Mouse (Mus musculus): Measurements from ENCODE around the gene Gpsm1. TPM values are rescaled to one million over a fixed set of nuclear protein-coding genes. Genes with fewer than 3 reads are reported as not detected.
A peak's percentile ranks its signal among the peaks of the same experiment; 100 is the strongest.
"Not testable (repeated sequence)": the region's sequence is repeated elsewhere in the genome, so short reads cannot be mapped to it uniquely, and the experiment has no call there.

Gpsm1 gene
- polyA plus RNA-seq, 1 experiment from 2014 or later = 74.1 TPM

- 90% methylated on average over 13 of the region's 13 CpGs for WGBS
- no peak overlapping the region for H3K4me3 ChIP-seq (replicated peaks)
- H3K27ac ChIP-seq = no peak overlapping the region
- H3K4me2 ChIP-seq = no peak overlapping the region
- no peaks in the 10 kb centered on the region for H3K9me3 ChIP-seq
- no peak for ATAC-seq (ENCODE audit: insufficient number of reproducible peaks, insufficient read depth, low FRiP score, low TSS enrichment, low read depth)
- H3K9ac ChIP-seq (replicated peaks) = no peak overlapping the region
- H3K27me3 ChIP-seq = no peaks in the 10 kb centered on the region
- H3K4me1 ChIP-seq (replicated peaks) = no peaks in the 10 kb centered on the region
- H3K36me3 ChIP-seq = peaks cover 14% of the 10 kb centered on the region; the same call in 1 of the 2 replicates
These were observed 43.5 kb downstream of the Gpsm1 start for GRCm38 (mm10) chr2:26358667-26359320.

GRCm38 (mm10) chr2:26359983-26360382 lies 44.7 kb downstream of the Gpsm1 start:
- no peaks in the 10 kb centered on the region for H3K9me3 ChIP-seq
- no peak overlapping the region for H3K9ac ChIP-seq (replicated peaks)
- H3K27me3 ChIP-seq = no peaks in the 10 kb centered on the region
- no peak for ATAC-seq (ENCODE audit: insufficient number of reproducible peaks, insufficient read depth, low FRiP score, low TSS enrichment, low read depth)
- no peak overlapping the region for H3K4me2 ChIP-seq
- H3K27ac ChIP-seq = no peak overlapping the region
- 85% methylated on average over 6 of the region's 6 CpGs for WGBS
- peaks cover 26% of the 10 kb centered on the region for H3K36me3 ChIP-seq
- no peak overlapping the region for H3K4me3 ChIP-seq (replicated peaks)
- H3K4me1 ChIP-seq (replicated peaks) = no peaks in the 10 kb centered on the region

GRCm38 (mm10) chr2:26360772-26361171 lies 45.5 kb downstream of the Gpsm1 start, which contains the start of gene Card9:
Gene Card9, minus strand, starts transcription at chr2:26360918.
- no peaks in the 10 kb centered on the region for H3K9me3 ChIP-seq
- no peak within 1 kb of the TSS for H3K4me2 ChIP-seq
- 53% methylated on average over 3 of the region's 3 CpGs for WGBS
- no peak within 1 kb of the TSS for H3K9ac ChIP-seq (replicated peaks)
- ATAC-seq (ENCODE audit: insufficient number of reproducible peaks, insufficient read depth, low FRiP score, low TSS enrichment, low read depth) = no peak
- H3K4me3 ChIP-seq (replicated peaks) = no peak within 1 kb of the TSS
- peaks cover 34% of the 10 kb centered on the region for H3K36me3 ChIP-seq
- H3K4me1 ChIP-seq (replicated peaks) = no peaks in the 10 kb centered on the region
- no peaks in the 10 kb centered on the region for H3K27me3 ChIP-seq
- no peak within 1 kb of the TSS for H3K27ac ChIP-seq

GRCm38 (mm10) chr2:26362991-26363390 lies 47.7 kb downstream of the Gpsm1 start:
- H3K9ac ChIP-seq (replicated peaks) = no peak overlapping the region
- peaks cover 56% of the 10 kb centered on the region for H3K36me3 ChIP-seq
- H3K27ac ChIP-seq = no peak overlapping the region
- H3K4me3 ChIP-seq (replicated peaks) = no peak overlapping the region
- no peak for ATAC-seq (ENCODE audit: insufficient number of reproducible peaks, insufficient read depth, low FRiP score, low TSS enrichment, low read depth)
- 82% methylated on average over 5 of the region's 5 CpGs for WGBS
- H3K4me1 ChIP-seq (replicated peaks) = no peaks in the 10 kb centered on the region
- no peaks in the 10 kb centered on the region for H3K27me3 ChIP-seq
- H3K9me3 ChIP-seq = no peaks in the 10 kb centered on the region
- H3K4me2 ChIP-seq = no peak overlapping the region

- no peak for ATAC-seq (ENCODE audit: insufficient number of reproducible peaks, insufficient read depth, low FRiP score, low TSS enrichment, low read depth)
- 81% methylated on average over 5 of the region's 5 CpGs for WGBS
- Histone ChIP-seq H3K27ac (no peak overlapping the region), H3K27me3 (no peaks in the 10 kb centered on the region), H3K9ac (replicated peaks) (no peak overlapping the region), H3K4me3 (replicated peaks) (no peak overlapping the region), H3K4me2 (no peak overlapping the region), H3K9me3 (no peaks in the 10 kb centered on the region), H3K36me3 (peaks cover 61% of the 10 kb centered on the region), H3K4me1 (replicated peaks) (no peaks in the 10 kb centered on the region)
These were observed 48.2 kb downstream of the Gpsm1 start for GRCm38 (mm10) chr2:26363481-26363880.

- no peak for ATAC-seq (ENCODE audit: insufficient number of reproducible peaks, insufficient read depth, low FRiP score, low TSS enrichment, low read depth)
These were observed 49.6 kb downstream of the Gpsm1 start for GRCm38 (mm10) chr2:26364738-26365465.

GRCm38 (mm10) chr2:26367911-26368310 lies 52.6 kb downstream of the Gpsm1 start:
- H3K36me3 ChIP-seq = peaks cover 98% of the 10 kb centered on the region
- H3K4me3 ChIP-seq (replicated peaks) = no peak overlapping the region
- ATAC-seq (ENCODE audit: insufficient number of reproducible peaks, insufficient read depth, low FRiP score, low TSS enrichment, low read depth) = no peak
- H3K4me2 ChIP-seq = no peak overlapping the region
- no peaks in the 10 kb centered on the region for H3K27me3 ChIP-seq
- no peaks in the 10 kb centered on the region for H3K4me1 ChIP-seq (replicated peaks)
- H3K9me3 ChIP-seq = no peaks in the 10 kb centered on the region
- no peak overlapping the region for H3K27ac ChIP-seq
- 93% methylated on average over 6 of the region's 6 CpGs for WGBS
- no peak overlapping the region for H3K9ac ChIP-seq (replicated peaks)

More at GRCm38 (mm10) chr2:26364738-26365465, 49.6 kb downstream of the Gpsm1 start:
- no peak overlapping the region for H3K9ac ChIP-seq (replicated peaks)
- no peaks in the 10 kb centered on the region for H3K27me3 ChIP-seq
- no peaks in the 10 kb centered on the region for H3K9me3 ChIP-seq
- WGBS = 88% methylated on average over 10 of the region's 10 CpGs
- H3K4me2 ChIP-seq = no peak overlapping the region
- H3K27ac ChIP-seq = no peak overlapping the region
- peaks cover 76% of the 10 kb centered on the region for H3K36me3 ChIP-seq
- no peaks in the 10 kb centered on the region for H3K4me1 ChIP-seq (replicated peaks)
- H3K4me3 ChIP-seq (replicated peaks) = no peak overlapping the region

- no peak overlapping the region for H3K4me2 ChIP-seq
- 80% methylated on average over 1 of the region's 1 CpGs for WGBS
- H3K36me3 ChIP-seq = peaks cover 99% of the 10 kb centered on the region
- no peaks in the 10 kb centered on the region for H3K9me3 ChIP-seq
- H3K9ac ChIP-seq (replicated peaks) = no peak overlapping the region
- ATAC-seq (ENCODE audit: insufficient number of reproducible peaks, insufficient read depth, low FRiP score, low TSS enrichment, low read depth) = no peak
- H3K27me3 ChIP-seq = no peaks in the 10 kb centered on the region
- H3K4me3 ChIP-seq (replicated peaks) = no peak overlapping the region
- no peaks in the 10 kb centered on the region for H3K4me1 ChIP-seq (replicated peaks)
- no peak overlapping the region for H3K27ac ChIP-seq
These were observed 53.3 kb downstream of the Gpsm1 start for GRCm38 (mm10) chr2:26368572-26368971.

- 95% methylated on average over 8 of the region's 8 CpGs for WGBS
- Histone ChIP-seq H3K9ac (replicated peaks) (no peak overlapping the region), H3K36me3 (peaks cover 99% of the 10 kb centered on the region), H3K4me2 (no peak overlapping the region), H3K27me3 (no peaks in the 10 kb centered on the region), H3K4me3 (replicated peaks) (no peak overlapping the region), H3K27ac (no peak overlapping the region), H3K9me3 (no peaks in the 10 kb centered on the region), H3K4me1 (replicated peaks) (no peaks in the 10 kb centered on the region)
- no peak for ATAC-seq (ENCODE audit: insufficient number of reproducible peaks, insufficient read depth, low FRiP score, low TSS enrichment, low read depth)
These were observed 57.1 kb downstream of the Gpsm1 start for GRCm38 (mm10) chr2:26372396-26372795.

GRCm38 (mm10) chr2:26380131-26380771 lies 64.9 kb downstream of the Gpsm1 start, which contains the start of gene Snapc4:
Gene Snapc4, minus strand, starts transcription at chr2:26380653.
- peak within 1 kb of the TSS; percentile 53; the same call in 1 of the 2 replicates for H3K27ac ChIP-seq

GRCm38 (mm10) chr2:26380871-26381270 lies 65.6 kb downstream of the Gpsm1 start:
- 28% methylated on average over 6 of the region's 6 CpGs for WGBS
- H3K27me3 ChIP-seq; H3K9me3 ChIP-seq; ATAC-seq (ENCODE audit: insufficient number of reproducible peaks, insufficient read depth, low FRiP score, low TSS enrichment, low read depth); H3K4me1 ChIP-seq (replicated peaks): not testable (repeated sequence)
- Histone ChIP-seq H3K36me3 (peaks cover 70% of the 10 kb centered on the region), H3K4me3 (replicated peaks) (peak overlapping the region; percentile 87), H3K4me2 (peak overlapping the region; percentile 93), H3K9ac (replicated peaks) (peak overlapping the region; percentile 80; the same call in 1 of the 2 replicates), H3K27ac (peak overlapping the region; percentile 53; the same call in 1 of the 2 replicates)

More at GRCm38 (mm10) chr2:26380131-26380771, 64.9 kb downstream of the Gpsm1 start, which contains the start of gene Snapc4:
- peak within 1 kb of the TSS; percentile 80 for H3K9ac ChIP-seq (replicated peaks)
- no peaks in the 10 kb centered on the region for H3K27me3 ChIP-seq
- H3K4me1 ChIP-seq (replicated peaks) = peaks cover 5% of the 10 kb centered on the region
- no peaks in the 10 kb centered on the region for H3K9me3 ChIP-seq
- peak; percentile 97 for ATAC-seq (ENCODE audit: insufficient number of reproducible peaks, insufficient read depth, low FRiP score, low TSS enrichment, low read depth)
- peak within 1 kb of the TSS; percentile 87 for H3K4me3 ChIP-seq (replicated peaks)
- H3K4me2 ChIP-seq = peak within 1 kb of the TSS; percentile 93
- WGBS = under 1% methylated on average over 38 of the region's 38 CpGs
- peaks cover 70% of the 10 kb centered on the region for H3K36me3 ChIP-seq

All from limb, embryonic 12.5 days (tissue).